Mouse (Mus musculus) spleen, postnatal 36 days (tissue): Measurements from ENCODE around the gene Harbi1.
A peak's percentile ranks its signal among the peaks of the same experiment; 100 is the strongest.

ENCODE experiments used
- DNase-seq, 2 experiments: peaks; one replicate each; pipeline ENCODE4 v3.0.0; 2022; ENCODE audit warnings: low spot score in 2 of 2, mixed read lengths in 1 of 2

Harbi1 gene

DNA sequence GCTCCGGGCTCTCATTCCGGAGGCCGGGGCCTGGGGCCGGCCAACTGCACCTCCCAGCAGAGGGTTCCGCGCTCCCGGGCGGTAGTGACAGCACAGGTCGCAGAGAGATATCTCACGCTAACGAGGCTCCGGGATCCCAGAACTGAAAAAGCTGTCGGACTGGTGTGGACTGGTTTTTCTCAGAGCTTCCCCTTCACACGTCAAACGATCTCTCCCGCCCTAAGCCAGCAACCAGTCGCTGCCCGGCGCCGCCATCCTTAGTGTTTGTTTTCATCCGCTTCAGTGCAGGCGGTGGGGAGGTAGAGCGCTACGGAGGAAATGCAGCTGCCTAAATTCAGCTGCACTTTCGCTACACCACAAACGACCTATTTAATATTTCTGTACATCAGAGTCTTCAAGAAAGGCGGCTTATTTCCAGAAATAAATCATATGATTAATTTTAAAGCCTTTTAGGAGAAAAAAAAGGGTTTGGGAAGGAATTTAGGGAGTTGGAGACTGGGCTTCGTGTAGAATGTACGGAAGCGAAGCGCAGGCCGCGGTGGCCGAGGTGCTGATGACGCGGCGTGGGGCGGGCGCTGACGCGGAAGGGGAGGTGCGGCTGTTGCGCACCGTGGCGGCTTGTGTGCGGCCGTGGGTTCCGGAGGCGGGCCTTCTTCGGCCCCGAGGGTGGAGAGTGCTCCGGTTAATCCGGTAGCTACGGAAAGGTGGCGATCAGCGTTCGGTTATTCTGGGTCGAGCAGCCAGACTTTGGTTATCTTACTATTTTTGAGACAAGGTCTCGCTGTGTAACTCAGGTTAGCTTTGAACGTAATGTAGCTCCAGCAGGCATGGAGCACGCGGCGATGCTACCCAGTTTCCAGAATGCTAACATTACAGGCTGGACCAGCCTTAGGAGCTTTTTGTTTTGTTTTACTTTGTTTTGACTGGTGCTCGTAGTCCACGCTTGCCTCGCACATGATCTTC lies at the start of gene Harbi1, which contains the start of gene Atg13:
TSS of gene Harbi1 (plus strand) at position 581 of the 963 bp plus-strand sequence.
TSS of gene Atg13 (minus strand) at position 305 of the 963 bp plus-strand sequence.
- peak; percentile 92 to 93 for DNase-seq

DNA sequence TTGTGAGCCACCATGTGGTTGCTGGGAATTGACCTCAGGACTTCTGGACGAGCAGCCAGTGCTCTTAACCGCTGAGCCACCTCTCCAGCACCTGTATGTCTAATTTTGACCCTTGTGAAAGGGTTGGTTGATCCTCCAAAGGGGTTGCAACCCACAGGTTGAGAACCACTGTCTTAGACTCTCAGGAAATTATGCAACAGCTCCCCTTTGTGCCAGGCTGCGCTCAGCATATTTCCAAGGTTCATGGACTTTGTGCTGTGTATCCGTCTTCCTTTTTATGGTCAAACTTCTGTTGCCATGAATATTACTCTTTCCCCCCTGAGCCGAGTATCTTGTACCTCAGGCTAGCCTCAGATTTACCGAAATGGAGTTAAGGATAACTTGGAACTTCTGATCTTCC lies 49.7 kb upstream of the Harbi1 start:
- DNase-seq, result no peak

DNA sequence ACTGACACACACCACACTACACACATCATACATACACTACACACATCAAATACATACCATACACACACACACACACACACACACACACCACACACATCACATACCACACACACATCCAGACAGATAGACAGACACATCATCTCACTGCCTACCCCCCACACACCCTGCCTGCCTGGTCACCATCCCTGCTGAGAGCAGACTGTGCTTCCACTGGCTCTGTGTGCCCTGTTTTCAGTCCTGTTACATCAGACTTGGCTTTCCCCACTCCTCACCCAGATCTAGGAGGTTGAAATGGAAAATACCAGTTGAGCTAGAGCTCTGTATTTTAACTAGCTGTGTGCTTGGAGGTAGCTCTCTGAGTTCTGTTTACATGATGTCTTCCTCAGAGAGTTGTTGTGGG lies 45.9 kb upstream of the Harbi1 start:
- no peak for DNase-seq

DNA sequence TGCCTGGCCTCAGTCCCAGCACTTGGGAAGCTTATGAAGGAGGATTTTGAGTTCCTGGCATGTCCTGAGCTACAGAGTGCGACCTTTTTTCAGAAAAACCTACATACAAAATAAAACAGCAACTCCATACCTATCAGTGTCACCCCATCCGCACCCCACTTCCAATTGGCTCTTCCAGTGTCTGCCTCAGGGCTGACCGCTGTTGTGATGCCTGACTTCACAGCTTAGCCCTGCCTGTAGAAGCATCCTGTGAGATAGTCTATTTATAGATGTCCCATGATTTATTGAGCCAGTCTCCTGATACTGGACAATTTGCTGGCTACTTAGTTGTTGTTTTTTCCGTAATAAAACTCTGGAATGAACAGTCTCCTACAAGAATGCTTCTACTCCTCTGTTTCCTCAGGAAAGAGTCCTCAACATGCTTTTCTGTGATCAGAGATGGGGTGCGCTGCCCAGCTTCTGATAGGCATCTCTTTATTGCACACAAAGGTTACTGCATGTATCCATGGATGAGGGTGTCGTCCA lies 44.2 kb upstream of the Harbi1 start:
- no peak for DNase-seq

DNA sequence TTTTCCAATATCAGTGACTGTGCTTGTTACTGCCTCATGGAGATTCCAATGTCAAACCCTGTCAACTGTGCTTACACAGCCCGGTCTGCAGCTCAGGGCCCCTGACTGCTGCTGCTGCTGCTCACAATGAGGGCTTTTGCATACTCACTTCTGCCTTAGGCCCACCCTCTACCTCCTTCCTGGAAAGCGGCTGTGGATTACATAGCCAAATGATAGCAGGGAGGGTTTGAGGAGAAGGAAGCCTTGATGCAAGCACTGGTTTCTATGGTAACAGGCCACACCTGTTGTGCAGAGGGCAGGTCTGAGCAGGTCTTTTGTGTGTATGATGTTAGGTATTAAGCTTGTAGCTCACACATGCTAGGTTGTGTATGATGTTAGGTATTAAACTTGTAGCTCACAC lies 42.9 kb upstream of the Harbi1 start:
- no peak for DNase-seq

DNA sequence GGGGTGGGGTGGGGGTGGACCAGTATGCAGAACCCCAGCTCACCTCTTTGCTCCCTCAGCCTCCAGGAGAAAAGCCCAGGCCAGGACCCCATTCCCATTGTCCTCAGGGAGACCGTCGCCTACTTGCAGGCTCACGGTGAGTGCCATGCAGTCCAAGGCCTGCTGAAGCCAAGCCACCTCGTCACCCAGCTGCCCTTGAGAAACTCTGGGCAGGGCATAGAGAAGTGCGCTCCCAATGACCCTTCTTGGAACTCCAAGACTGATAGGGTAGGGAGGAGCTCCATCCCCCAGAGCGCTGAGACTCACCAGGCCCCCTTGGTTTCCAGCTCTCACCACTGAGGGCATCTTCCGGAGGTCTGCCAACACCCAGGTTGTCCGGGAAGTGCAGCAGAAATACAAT lies 41.3 kb upstream of the Harbi1 start:
- DNase-seq, result no peak

DNA sequence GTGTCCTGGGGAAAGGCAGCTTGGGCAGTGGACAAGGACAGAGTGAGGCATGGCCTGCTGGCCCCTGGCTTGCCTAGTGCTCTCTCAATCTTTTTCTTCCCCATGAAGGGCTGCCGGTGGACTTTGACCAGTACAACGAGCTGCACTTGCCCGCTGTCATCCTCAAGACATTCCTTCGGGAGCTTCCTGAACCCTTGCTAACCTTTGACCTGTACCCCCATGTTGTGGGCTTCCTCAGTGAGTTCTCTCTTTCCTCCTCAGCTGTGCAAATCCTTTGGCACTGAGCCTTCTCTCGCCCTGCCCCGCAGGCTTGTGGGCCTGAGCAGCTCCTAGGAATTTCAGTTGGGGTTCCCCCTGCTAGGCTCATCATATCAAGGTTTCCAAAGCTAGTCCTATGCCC lies 40.6 kb upstream of the Harbi1 start:
- DNase-seq, result no peak

DNA sequence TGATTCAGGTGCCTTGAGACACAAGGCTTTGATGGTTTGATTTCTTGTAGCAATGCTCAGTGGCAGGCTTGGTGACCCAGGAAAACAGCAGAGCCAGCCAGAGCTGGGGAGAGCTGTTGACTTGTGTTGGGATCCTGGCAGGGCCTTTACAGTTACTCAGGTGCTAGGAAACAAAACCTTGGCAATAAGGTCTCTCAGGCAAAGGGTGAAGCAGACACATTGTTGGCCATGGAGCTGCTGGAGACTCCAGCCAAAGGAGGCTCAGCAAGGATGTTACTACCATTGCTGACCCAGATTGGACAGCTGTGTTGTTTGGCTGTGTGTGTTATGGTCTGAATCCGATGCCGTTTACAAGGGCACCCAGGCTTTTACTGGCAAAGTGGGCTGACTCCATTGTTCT lies 37.1 kb upstream of the Harbi1 start:
- no peak for DNase-seq

DNA sequence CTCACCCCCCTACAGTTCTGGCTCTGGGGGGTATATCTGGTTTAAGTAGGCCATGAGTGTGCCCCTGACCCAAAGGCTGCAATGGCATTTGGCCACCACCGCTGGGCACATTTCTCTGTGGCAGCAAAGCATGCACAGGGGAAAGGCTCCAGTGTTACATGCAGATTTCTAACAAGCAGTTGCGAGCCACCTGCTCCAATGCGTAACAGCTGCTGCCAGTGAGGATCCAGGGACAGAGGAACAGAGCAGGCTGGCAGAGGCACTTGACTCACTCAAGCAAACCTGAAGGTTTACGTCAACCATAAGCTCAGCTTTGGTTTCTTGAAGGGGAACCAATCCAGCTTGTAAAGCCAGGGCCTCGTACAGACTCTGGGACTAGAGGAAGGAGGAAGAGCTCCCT lies 35.8 kb upstream of the Harbi1 start:
- no peak for DNase-seq

DNA sequence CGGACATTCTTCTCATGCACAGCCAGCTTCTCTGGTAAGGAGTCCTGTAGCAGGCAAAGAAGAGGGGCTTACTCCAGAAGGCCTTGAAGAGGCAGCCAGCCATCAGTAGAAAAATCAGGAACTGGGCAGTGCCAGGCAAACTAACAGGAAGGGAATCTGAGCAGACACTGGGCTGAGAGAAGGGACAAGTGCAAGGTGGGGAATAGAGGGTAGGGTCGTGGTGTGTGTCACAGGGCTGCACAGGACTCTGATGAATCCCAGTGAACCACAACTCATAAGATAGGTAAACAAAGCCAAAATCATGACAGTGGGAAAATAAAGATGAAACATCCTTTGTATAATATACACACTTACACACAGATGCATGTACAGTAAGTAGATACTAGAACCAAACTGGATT lies 34.2 kb upstream of the Harbi1 start:
- no peak for DNase-seq

DNA sequence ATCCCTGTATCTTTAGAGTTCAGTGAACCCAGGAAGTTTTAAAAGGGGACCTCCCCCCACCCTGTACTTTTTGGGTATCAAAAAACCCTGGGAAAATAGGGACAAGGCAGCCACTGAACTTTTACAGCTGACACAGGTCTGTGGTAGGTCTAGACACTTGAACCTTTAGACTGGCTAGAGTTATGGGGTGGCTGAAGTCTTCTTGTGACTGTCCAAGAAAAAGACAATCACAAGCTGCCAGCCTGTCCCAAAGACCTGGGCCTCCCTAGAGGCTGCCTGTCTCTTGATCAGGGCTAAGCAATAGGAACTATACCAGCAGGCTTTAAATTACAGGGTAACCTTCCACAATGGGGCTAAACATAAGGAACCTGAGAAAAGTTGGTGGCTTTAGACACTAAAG lies 33.7 kb upstream of the Harbi1 start:
- no peak for DNase-seq

DNA sequence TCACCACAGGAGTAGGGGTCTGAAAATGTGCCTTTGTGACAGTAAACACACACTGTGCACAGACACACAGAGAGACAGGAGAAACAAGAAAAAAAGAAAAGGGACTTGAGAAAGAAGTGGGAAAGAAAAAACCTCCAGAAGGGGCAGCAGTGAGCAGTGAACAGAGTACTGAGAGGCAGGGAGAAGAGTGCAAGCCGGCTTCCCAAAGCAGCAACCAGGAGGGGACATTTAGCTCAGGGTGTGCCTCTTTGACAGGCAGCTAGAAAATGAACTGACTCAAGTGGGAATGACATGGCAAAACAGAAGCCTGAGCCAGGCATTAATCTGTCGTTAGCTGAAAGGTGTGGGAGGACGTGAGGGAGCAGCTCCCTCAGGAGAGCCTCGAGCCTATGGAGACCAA lies 27.8 kb upstream of the Harbi1 start:
- DNase-seq, result peak in 1 of 2 experiments; percentile 16

DNA sequence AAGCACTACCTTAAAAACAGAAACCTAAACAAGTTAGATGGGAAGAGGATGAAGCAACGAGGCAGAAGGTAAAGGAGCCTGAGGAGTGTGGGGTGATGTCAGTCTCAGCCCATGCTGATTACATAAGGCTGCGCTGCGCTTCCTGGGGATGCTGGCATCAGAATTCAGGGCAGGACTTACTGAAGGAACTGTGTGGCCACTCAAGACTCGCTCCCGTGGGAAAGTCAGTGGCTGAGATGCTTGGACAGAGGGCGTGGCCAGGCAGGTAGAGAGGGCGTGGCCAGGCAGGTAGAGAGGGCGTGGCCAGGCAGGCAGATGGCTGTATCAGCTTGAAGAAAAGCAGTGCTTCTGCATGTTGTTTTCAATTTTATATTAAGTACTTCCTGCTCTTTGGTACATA lies 26.7 kb upstream of the Harbi1 start:
- no peak for DNase-seq

DNA sequence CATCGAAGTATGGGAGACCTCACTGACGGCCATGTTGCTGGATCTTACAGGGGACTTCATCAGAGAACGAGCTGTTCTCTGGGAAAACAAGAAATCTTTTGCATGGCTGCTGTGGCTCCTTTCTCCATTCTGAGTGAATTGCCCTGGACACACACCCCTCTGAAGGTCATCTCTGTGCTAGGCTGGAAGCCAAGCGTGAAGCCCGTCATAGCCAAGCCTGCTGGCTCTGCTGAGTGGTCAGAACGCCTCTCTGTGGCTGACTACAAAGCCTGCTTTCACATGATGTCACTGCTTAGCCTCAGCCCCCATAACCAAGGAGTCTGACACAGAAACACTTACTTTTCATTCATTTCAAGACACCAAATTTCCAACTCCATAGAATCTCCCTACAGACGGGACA lies 21.2 kb upstream of the Harbi1 start:
- no peak for DNase-seq

DNA sequence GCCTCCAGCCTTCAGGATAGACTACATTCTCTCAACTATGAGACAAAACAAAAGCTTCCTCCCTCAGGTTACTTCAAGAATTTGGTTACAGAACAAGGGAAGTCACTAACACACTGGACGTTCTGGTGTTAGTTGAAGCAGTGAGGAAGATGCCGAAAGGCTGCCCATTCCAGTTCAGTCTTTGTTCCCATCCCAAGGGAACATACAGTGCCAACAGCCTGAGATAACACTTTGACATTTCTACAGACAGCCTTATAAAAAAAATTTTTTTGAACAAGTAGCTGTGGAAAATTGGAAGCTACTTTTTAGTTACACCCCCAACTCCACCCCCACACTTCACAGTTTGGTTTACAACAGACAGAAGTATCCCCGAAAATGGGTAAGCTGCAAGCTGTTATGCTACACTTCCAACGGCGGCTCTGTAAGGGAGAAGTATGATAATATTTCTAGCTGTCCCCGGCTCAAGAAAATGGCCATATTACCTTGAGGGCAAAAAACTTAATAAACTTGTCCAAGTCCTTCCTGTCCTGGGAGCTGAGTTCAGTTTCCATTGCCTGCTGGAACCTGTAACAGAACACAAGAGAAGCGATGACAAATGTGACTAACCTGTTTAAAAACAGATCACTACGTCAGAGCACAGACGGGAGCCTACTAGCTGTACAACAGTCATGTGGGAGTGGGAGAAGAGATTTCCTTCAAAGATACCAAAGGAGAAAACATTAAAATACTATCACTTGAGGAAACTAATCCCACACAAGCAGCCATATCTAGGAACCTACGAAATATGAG lies 15.0 kb upstream of the Harbi1 start:
- DNase-seq, result no peak

DNA sequence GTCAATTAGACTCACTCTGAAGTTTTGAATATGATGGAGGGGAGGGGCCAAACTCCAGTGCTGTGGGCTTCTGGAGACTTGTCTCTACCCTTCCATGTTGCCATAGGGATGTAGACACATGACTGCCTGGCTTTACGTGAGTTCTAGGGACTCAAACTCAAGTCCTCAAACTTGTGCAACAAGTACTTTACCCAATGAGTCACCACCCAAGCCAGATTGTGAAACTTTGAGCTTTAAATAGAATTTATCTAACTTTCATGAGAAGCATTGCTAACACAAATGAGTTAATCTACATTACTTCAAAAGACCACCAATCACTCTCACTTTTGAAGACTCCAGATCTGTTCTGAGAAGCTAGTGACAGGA lies 14.4 kb upstream of the Harbi1 start:
- DNase-seq, result no peak

DNA sequence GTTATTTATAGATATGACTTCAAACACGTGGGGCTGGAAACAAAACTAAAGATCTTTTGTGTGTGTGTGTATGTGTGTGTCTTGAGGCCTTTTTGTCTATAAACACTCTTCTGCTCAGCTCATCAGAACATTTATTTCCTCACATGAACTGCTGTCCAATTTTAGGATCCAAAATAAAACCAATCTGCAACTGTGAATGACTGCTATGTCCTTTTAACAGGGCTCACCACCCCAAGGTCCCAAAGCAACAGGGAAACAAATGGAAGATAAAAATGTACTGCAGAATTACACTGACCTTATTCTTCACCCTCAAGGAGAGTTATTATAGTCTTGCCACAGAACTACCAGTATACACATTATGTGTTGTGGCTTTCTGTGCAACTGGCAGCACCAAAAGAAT lies 11.4 kb upstream of the Harbi1 start:
- DNase-seq, result no peak

DNA sequence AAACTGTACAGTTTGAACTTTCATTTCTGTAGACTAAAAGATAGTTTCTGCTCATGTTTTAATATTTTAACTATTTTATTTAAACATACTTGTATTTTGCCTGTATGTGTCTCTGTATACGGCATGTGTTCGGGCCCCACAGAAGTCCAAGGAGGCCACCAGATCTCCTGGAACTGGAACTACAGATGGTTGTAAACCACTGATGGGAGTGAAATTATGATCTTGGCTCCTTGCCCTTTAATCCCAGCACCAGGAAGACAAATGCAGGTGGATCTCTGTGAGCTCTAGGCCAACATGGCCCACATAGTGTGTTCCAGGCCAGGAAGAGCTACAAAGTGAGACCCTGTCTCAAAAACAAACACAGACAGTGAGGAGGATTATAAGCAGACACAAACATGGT lies 9.3 kb upstream of the Harbi1 start:
- no peak for DNase-seq

DNA sequence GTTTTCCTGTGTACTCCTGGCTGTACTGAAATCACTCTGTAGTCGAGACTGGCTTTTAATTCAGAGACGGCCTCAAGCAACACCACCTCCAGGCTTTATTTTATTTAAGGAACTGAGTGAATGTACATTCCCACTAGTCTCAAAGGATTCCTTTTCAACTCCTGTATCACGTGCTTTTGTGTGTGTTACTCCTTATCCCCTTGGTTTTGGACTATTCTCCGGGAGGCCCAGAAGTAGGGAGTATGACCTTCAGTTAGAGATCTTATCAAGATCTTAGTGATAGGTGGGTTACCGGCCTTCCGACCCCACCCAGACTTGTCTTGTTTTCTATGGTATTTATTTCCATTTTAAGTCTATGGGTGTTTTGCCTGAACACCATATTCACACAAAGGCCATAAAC lies 4.9 kb upstream of the Harbi1 start:
- DNase-seq, result no peak

DNA sequence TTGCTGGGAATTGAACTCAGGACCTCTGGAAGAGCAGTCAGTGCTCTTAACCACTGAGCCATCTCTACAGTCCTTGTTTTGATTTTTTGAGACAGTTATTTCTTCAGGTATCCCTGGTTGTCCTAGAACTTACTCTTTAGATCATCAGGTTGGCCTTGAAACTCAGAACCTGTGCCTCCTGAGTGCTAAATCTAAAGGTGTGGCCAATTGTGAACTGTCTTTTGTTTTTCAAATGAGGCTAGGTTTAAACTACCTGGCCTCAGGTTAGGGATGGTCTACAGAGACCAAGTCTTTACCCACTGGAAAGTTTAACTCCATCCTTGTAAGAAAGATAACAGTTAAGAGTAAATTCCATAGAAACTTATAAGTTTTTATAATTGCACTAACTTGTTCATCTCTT lies 4.2 kb upstream of the Harbi1 start:
- no peak for DNase-seq

DNA sequence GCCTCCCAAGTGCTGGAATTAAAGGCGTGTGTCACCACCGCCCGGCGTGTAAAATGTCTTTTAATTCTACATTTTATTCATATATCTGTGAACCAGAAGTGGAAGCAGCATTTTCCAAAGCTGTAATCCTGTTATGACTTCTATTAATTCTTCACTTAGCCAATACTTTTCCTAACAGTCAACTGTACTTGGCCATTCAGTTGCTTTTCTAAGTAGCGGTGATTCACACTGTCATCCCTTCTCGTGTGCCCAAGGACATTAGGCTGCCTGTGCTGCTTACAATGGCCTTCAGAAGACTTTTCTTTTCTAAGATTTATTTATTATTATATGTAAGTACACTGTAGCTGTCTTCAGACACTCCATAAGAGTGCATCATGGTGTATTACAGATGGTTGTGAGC lies 2.3 kb upstream of the Harbi1 start:
- no peak for DNase-seq

DNA sequence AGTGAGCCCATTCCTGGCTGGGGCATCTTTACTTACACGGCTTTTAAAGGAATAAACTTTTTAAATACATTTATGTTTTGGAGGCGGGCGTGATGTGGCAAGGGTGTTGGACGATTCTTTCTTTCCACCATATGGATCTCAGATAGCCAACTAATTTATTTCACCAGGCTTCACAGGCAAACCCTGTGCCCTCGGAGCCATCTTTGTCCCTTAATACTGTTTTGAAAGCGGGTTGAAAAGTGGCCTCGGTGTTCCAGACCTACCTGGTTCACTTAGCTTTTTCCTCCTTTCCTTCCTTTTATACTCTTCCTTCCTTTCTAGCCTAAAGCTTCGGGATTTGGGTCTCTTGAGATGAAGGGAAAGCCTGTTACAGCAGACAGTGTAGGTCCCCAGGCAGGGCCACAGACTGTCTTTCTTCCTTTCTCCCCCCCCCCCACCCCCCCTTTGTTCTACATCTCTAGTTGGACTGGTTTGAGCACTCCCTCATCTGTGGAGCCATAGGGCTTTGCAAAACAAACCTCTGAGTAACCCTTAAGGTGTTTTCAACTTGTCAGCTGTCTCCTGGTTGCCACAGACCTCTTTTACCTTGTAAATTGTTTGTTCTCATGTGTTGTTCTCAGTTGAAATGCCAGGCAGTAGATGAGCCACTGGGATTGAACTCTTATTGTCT lies 739 bp downstream of the Harbi1 start:
- no peak for DNase-seq
